Mouse (Mus musculus) cortical plate, adult 2 months (tissue): ENCODE measurements around the gene A430033K04Rik. TPM values are rescaled to one million over a fixed set of nuclear protein-coding genes. Genes with fewer than 3 reads are reported as not detected.

Experiments
- H3K27ac ChIP-seq: fragments of 200-500 bp; 2 replicates; pipeline ENCODE4 v1.5.1; 2012; ENCODE audit warnings: low read length, control low read depth, inconsistent platforms; ENCODE audit not compliant: insufficient read depth
- H3K4me1 ChIP-seq: fragments of 200-500 bp; 2 replicates; pipeline ENCODE4 v1.6.1; 2011; ENCODE audit warnings: low read length; ENCODE audit not compliant: control insufficient read depth, insufficient read depth
- H3K4me3 ChIP-seq: fragments of 200-500 bp; 2 replicates; pipeline ENCODE4 v1.5.1; 2011; ENCODE audit warnings: mild to moderate bottlenecking, low read length, control low read depth; ENCODE audit not compliant: insufficient read depth
- CTCF ChIP-seq: fragments of 200-500 bp; IDR thresholded peaks from 2 replicates; pipeline ENCODE4 v1.5.1; 2011; ENCODE audit warnings: mild to moderate bottlenecking, control low read depth, low read length; ENCODE audit not compliant: insufficient read depth; ENCODE audit errors: extremely low read depth
- POLR2A ChIP-seq: fragments of 200-500 bp; IDR thresholded peaks from 2 replicates; pipeline ENCODE4 v1.6.1; 2011; ENCODE audit warnings: mild to moderate bottlenecking, low read length, control low read depth; ENCODE audit not compliant: insufficient read depth; ENCODE audit errors: extremely low read depth
- polyA plus RNA-seq: library from polyadenylated mRNA; depleted of rRNA; stranded (reverse); fragments of >200 nt; gene quantifications from 2 replicates; pipeline ENCODE4 v1.2.3, GENCODE M21; 2012

A430033K04Rik gene
- polyA plus RNA-seq, 1 experiment = 10.3 TPM

- no peak overlapping the region for H3K27ac ChIP-seq
- H3K4me3 ChIP-seq = no peak overlapping the region
- 0 out of 2 replicates have a peak, but pooled peaks cover 1% of the 10 kb centered on the region for H3K4me1 ChIP-seq
- TF ChIP-seq POLR2A (no peak), CTCF (peak; percentile 86)
These were observed 34.0 kb downstream of the A430033K04Rik start for GRCm38 (mm10) chr5:138656477-138657156.

- 0 out of 2 replicates have a peak, but pooled peaks cover 1% of the 10 kb centered on the region for H3K4me1 ChIP-seq
- H3K27ac ChIP-seq = no peak overlapping the region
- TF ChIP-seq CTCF (no peak), POLR2A (no peak)
- no peak overlapping the region for H3K4me3 ChIP-seq
These were observed 34.7 kb downstream of the A430033K04Rik start for GRCm38 (mm10) chr5:138657407-138657806.

- no peak for TF ChIP-seq POLR2A
- TF ChIP-seq CTCF = peak; percentile 47; the same call in 1 of the 2 replicates
- 0 out of 2 replicates have a peak, but pooled peaks cover 1% of the 10 kb centered on the region for H3K4me1 ChIP-seq
- H3K27ac ChIP-seq = no peak overlapping the region
- H3K4me3 ChIP-seq = no peak overlapping the region
These were observed 35.2 kb downstream of the A430033K04Rik start for GRCm38 (mm10) chr5:138657854-138658253.

GRCm38 (mm10) chr5:138658922-138659321, 36.3 kb downstream of the A430033K04Rik start:
- Histone ChIP-seq H3K4me3 (no peak overlapping the region), H3K4me1 (0 out of 2 replicates have a peak, but pooled peaks cover 1% of the 10 kb centered on the region), H3K27ac (no peak overlapping the region)
- TF ChIP-seq CTCF (peak; percentile 81), POLR2A (no peak)

- Histone ChIP-seq H3K4me1 (no peaks in the 10 kb centered on the region), H3K4me3 (no peak overlapping the region), H3K27ac (no peak overlapping the region)
- TF ChIP-seq POLR2A (no peak), CTCF (no peak)
These were observed 60.5 kb downstream of the A430033K04Rik start for GRCm38 (mm10) chr5:138683023-138683766.

GRCm38 (mm10) chr5:138683821-138684220, 61.2 kb downstream of the A430033K04Rik start:
- Histone ChIP-seq H3K27ac (no peak overlapping the region), H3K4me1 (no peaks in the 10 kb centered on the region), H3K4me3 (no peak overlapping the region)
- TF ChIP-seq CTCF (no peak), POLR2A (no peak)

GRCm38 (mm10) chr5:138687453-138687852, 64.8 kb downstream of the A430033K04Rik start:
- no peak overlapping the region for H3K27ac ChIP-seq
- TF ChIP-seq CTCF (no peak), POLR2A (no peak)
- H3K4me1 ChIP-seq = no peaks in the 10 kb centered on the region
- H3K4me3 ChIP-seq = no peak overlapping the region

GRCm38 (mm10) chr5:138689254-138689653, 66.6 kb downstream of the A430033K04Rik start:
- TF ChIP-seq CTCF (no peak), POLR2A (no peak)
- Histone ChIP-seq H3K4me3 (no peak overlapping the region), H3K27ac (no peak overlapping the region), H3K4me1 (0 out of 2 replicates have a peak, but pooled peaks cover under 1% of the 10 kb centered on the region)

GRCm38 (mm10) chr5:138692936-138693570, 70.4 kb downstream of the A430033K04Rik start:
- Histone ChIP-seq H3K27ac (no peak overlapping the region), H3K4me1 (0 out of 2 replicates have a peak, but pooled peaks cover 2% of the 10 kb centered on the region), H3K4me3 (no peak overlapping the region)
- no peak for TF ChIP-seq CTCF
- no peak for TF ChIP-seq POLR2A

- TF ChIP-seq CTCF (no peak), POLR2A (no peak)
- no peak overlapping the region for H3K4me3 ChIP-seq
These were observed 71.4 kb downstream of the A430033K04Rik start for GRCm38 (mm10) chr5:138694036-138694435.

More at GRCm38 (mm10) chr5:138694036-138694435, 71.4 kb downstream of the A430033K04Rik start:
- Histone ChIP-seq H3K27ac (no peak overlapping the region), H3K4me1 (0 out of 2 replicates have a peak, but pooled peaks cover 2% of the 10 kb centered on the region)
